Mouse (Mus musculus) cerebellum, adult 18-20 months (tissue): Measurements from ENCODE around the gene Oscp1.

ENCODE experiments used
- DNase-seq, 2 experiments: peaks; one replicate each; pipeline ENCODE4 v3.0.0; 2021

Oscp1 gene

GRCm38 (mm10) chr4:126058134-126058996 lies at the start of gene Oscp1:
Oscp1 (plus strand) TSS chr4:126058565.
- peak; percentile 89 to 94 for DNase-seq

GRCm38 (mm10) chr4:126017676-126018332 lies 40.6 kb upstream of the Oscp1 start:
- no peak for DNase-seq

- no peak for DNase-seq
Observed at GRCm38 (mm10) chr4:126018966-126019538, 39.3 kb upstream of the Oscp1 start.

GRCm38 (mm10) chr4:126024303-126024900 lies 34.0 kb upstream of the Oscp1 start, which contains the start of gene Csf3r:
Csf3r (plus strand) TSS chr4:126024550.
- no peak for DNase-seq

GRCm38 (mm10) chr4:126025801-126026200 lies 32.6 kb upstream of the Oscp1 start:
- DNase-seq: no peak

GRCm38 (mm10) chr4:126027980-126028379 lies 30.4 kb upstream of the Oscp1 start:
- DNase-seq: no peak

GRCm38 (mm10) chr4:126029042-126029441 lies 29.3 kb upstream of the Oscp1 start:
- DNase-seq: no peak

- no peak for DNase-seq
Observed at GRCm38 (mm10) chr4:126030705-126031104, 27.7 kb upstream of the Oscp1 start.

- DNase-seq: no peak
Observed at GRCm38 (mm10) chr4:126035413-126035812, 23.0 kb upstream of the Oscp1 start.

GRCm38 (mm10) chr4:126046851-126047585 lies 11.3 kb upstream of the Oscp1 start, which contains the start of gene Mrps15:
Mrps15 (plus strand) TSS chr4:126046925.
- peak; percentile 84 to 87 for DNase-seq

GRCm38 (mm10) chr4:126051617-126052016 lies 6.7 kb upstream of the Oscp1 start:
- no peak for DNase-seq

GRCm38 (mm10) chr4:126057207-126058133 lies 895 bp upstream of the Oscp1 start:
- DNase-seq: no peak

- no peak for DNase-seq
Observed at GRCm38 (mm10) chr4:126058997-126059362, 615 bp downstream of the Oscp1 start.

GRCm38 (mm10) chr4:126062856-126063255 lies 4.5 kb downstream of the Oscp1 start:
- DNase-seq: peak; percentile 21 to 26

- no peak for DNase-seq
Observed at GRCm38 (mm10) chr4:126065241-126065640, 6.9 kb downstream of the Oscp1 start.

- DNase-seq: peak; percentile 25 to 34
Observed at GRCm38 (mm10) chr4:126067401-126068077, 9.2 kb downstream of the Oscp1 start.

- DNase-seq: no peak
Observed at GRCm38 (mm10) chr4:126068842-126069241, 10.5 kb downstream of the Oscp1 start.

GRCm38 (mm10) chr4:126077833-126078232 lies 19.5 kb downstream of the Oscp1 start:
- no peak for DNase-seq

GRCm38 (mm10) chr4:126079266-126079665 lies 20.9 kb downstream of the Oscp1 start:
- no peak for DNase-seq

- no peak for DNase-seq
Observed at GRCm38 (mm10) chr4:126081601-126082000, 23.2 kb downstream of the Oscp1 start.

GRCm38 (mm10) chr4:126083021-126083420 lies 24.7 kb downstream of the Oscp1 start:
- no peak for DNase-seq
